Mouse (Mus musculus) effector memory CD4-positive, alpha-beta T cell, adult 5 months (primary cell): ENCODE measurements around the gene Olfr18. TPM values are rescaled to one million over a fixed set of nuclear protein-coding genes. Genes with fewer than 3 reads are reported as not detected.

Experiments used
- polyA plus RNA-seq: library from polyadenylated mRNA; unstranded; fragments of 100-300 nt; shearing (Covaris generic); gene quantifications from one replicate; pipeline ENCODE4 v1.2.1, GENCODE M21; 2017

Olfr18 gene
- polyA plus RNA-seq: 0.25 TPM

GRCm38 (mm10) chr9:20335994-20336393 lies at the start of gene Olfr18:
TSS of gene Olfr18 (minus strand) at chr9:20336094.

GRCm38 (mm10) chr9:20384532-20385342 lies 48.8 kb upstream of the Olfr18 start, which contains the start of gene Zfp560:
TSS of gene Zfp560 (minus strand) at chr9:20385177.

GRCm38 (mm10) chr9:20298232-20298631 lies 37.7 kb downstream of the Olfr18 start, which contains the start of gene Olfr873:
TSS of gene Olfr873 (plus strand) at chr9:20298532.

DNA sequence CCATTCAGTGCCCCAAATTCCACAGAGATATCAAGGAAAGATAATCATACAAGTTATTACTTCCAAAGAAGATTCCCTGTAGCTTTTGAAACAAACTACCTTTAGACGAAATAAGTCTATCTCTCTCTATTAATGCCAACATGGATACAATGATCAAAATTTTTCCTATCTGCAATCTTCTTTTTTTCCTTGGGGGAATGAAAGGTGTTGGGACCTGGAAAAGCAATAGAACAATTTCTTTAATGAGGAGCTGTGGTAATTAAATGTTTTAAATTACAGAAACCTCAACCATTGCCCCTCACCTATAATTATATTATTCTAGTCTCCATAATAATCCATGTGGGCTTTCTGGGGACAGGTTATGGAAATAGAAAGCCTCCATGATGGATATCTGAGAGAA lies 53.8 kb downstream of the Olfr18 start, which contains the start of gene Olfr39:
TSS of gene Olfr39 (plus strand) at position 301 of the 400 bp plus-strand sequence.

Other genes with a start within 250 kb of the Olfr18 start
- gene Olfr868, start 237.5 kb downstream of the Olfr18 start, polyA plus RNA-seq: not detected
- not detected for gene Olfr869, start 207.1 kb downstream of the Olfr18 start, polyA plus RNA-seq
- gene Olfr870, start 162.0 kb downstream of the Olfr18 start, polyA plus RNA-seq: not detected
- not detected for gene Olfr871, start 123.9 kb downstream of the Olfr18 start, polyA plus RNA-seq
- not detected for gene Olfr872, start 99.0 kb downstream of the Olfr18 start, polyA plus RNA-seq
- gene Olfr39, start 53.7 kb downstream of the Olfr18 start, polyA plus RNA-seq: 0.80 TPM
- gene Olfr873, start 37.6 kb downstream of the Olfr18 start, polyA plus RNA-seq: not detected
- gene Zfp560, start 49.1 kb upstream of the Olfr18 start, polyA plus RNA-seq: 18.3 TPM
- 19.1 TPM for gene Zfp26, start 124.1 kb upstream of the Olfr18 start, polyA plus RNA-seq
- gene Zfp426, start 156.7 kb upstream of the Olfr18 start, polyA plus RNA-seq: 8.1 TPM
- gene Zfp266, start 185.3 kb upstream of the Olfr18 start, polyA plus RNA-seq: 32.4 TPM
- gene Zfp846, start 245.2 kb upstream of the Olfr18 start, polyA plus RNA-seq: 8.3 TPM